Mouse (Mus musculus) stomach, postnatal 0 days (tissue): ENCODE results near the gene Psma5. TPM values are rescaled to one million over a fixed set of nuclear protein-coding genes. Genes with fewer than 3 reads are reported as not detected.

Experiments
- ATAC-seq: fragments of 200-750 bp; cut with Nextera tagmentation; 2 replicates; pipeline ENCODE4 v1.8.0; 2017; ENCODE audit not compliant: low FRiP score, low TSS enrichment
- DNase-seq: peaks from one replicate; pipeline ENCODE4 v3.0.0-alpha.2; 2016; ENCODE audit warnings: low spot score
- H3K27ac ChIP-seq: fragments of 300-500 bp; sonication (generic); replicated peaks from 2 replicates; pipeline ENCODE4 v1.5.1; 2014; ENCODE audit warnings: mild to moderate bottlenecking, control low read depth
- H3K27me3 ChIP-seq: fragments of 300-500 bp; sonication (generic); 2 replicates; pipeline ENCODE4 v1.6.1; 2014; ENCODE audit warnings: low read length; ENCODE audit not compliant: control insufficient read depth, insufficient read depth
- H3K36me3 ChIP-seq: fragments of 300-500 bp; sonication (generic); 2 replicates; pipeline ENCODE4 v1.6.1; 2014; ENCODE audit warnings: low read length, mixed read lengths; ENCODE audit not compliant: control insufficient read depth, insufficient read depth
- H3K4me1 ChIP-seq: fragments of 300-500 bp; sonication (generic); replicated peaks from 2 replicates; pipeline ENCODE4 v1.6.1; 2014; ENCODE audit warnings: antibody characterized with exemption; ENCODE audit not compliant: control insufficient read depth, insufficient read depth
- H3K4me2 ChIP-seq: fragments of 300-500 bp; sonication (generic); replicated peaks from 2 replicates; pipeline ENCODE4 v1.6.1; 2014; ENCODE audit warnings: low read depth, mild to moderate bottlenecking, control low read depth, moderate library complexity
- H3K4me3 ChIP-seq: fragments of 300-500 bp; sonication (generic); 2 replicates; pipeline ENCODE4 v1.5.1; 2014; ENCODE audit warnings: low read depth, low read length, control low read depth
- H3K9ac ChIP-seq: fragments of 300-500 bp; sonication (generic); 2 replicates; pipeline ENCODE4 v1.6.1; 2014; ENCODE audit warnings: mild to moderate bottlenecking, low read length, control low read depth, mixed read lengths
- H3K9me3 ChIP-seq: fragments of 300-500 bp; sonication (generic); 2 replicates; pipeline ENCODE4 v1.6.1; 2016; ENCODE audit warnings: low read length; ENCODE audit not compliant: control insufficient read depth
- CTCF ChIP-seq: IDR thresholded peaks from 2 replicates; pipeline ENCODE4 v1.5.1; 2016; ENCODE audit warnings: antibody characterized with exemption, low read depth, mild to moderate bottlenecking, moderate library complexity
- EP300 ChIP-seq: optimal IDR thresholded peaks from 2 replicates; pipeline ENCODE3; 2016; ENCODE audit warnings: antibody characterized with exemption
- WGBS: fragments of 180-500 bp; shearing (Covaris S2); extraction: QIAGEN DNeasy Blood & Tissue Kit; methylation state at CpG from one replicate; pipeline ENCODE4 v1.1.7; 2014; 5-methylcytosine and 5-hydroxymethylcytosine counted together
- polyA plus RNA-seq: library from polyadenylated mRNA; unstranded; fragments of >200 nt; fragmentation: Nextera tagmentation; extraction: Ambion mirVana; gene quantifications from 2 replicates; pipeline ENCODE4 v1.2.1, GENCODE M21; 2015

The Psma5 gene
- polyA plus RNA-seq, 1 experiment from 2014 or later = 166 TPM

- Histone ChIP-seq H3K36me3 (no peaks in the 10 kb centered on the region), H3K9ac (no peak overlapping the region), H3K4me3 (no peak overlapping the region), H3K4me1 (0 out of 2 replicates have a peak, but pooled peaks cover 2% of the 10 kb centered on the region), H3K4me2 (no peak overlapping the region), H3K27me3 (no peaks in the 10 kb centered on the region), H3K9me3 (no peaks in the 10 kb centered on the region), H3K27ac (no peak overlapping the region)
- no peak for TF ChIP-seq CTCF
- no peak for TF ChIP-seq EP300
- no peak for ATAC-seq
- WGBS = 79% methylated on average over 8 of the region's 8 CpGs
- DNase-seq = no peak
Measured at GRCm38 (mm10) chr3:108327275-108327674, 70.5 kb downstream of the Psma5 start.

- no peaks in the 10 kb centered on the region for H3K36me3 ChIP-seq
- peak overlapping the region; percentile 32; the same call in 1 of the 2 replicates for H3K4me2 ChIP-seq
- peak overlapping the region; percentile 89 for H3K27ac ChIP-seq
- no peak overlapping the region for H3K4me3 ChIP-seq
- no peaks in the 10 kb centered on the region for H3K9me3 ChIP-seq
- TF ChIP-seq EP300 = no peak
- TF ChIP-seq CTCF = no peak
- 0 out of 2 replicates have a peak, but pooled peaks cover 2% of the 10 kb centered on the region for H3K4me1 ChIP-seq
- no peak overlapping the region for H3K9ac ChIP-seq
- no peak for DNase-seq
- no peaks in the 10 kb centered on the region for H3K27me3 ChIP-seq
- 27% methylated on average over 3 of the region's 3 CpGs for WGBS
- peak; percentile 55; the same call in 1 of the 2 replicates for ATAC-seq
Measured at GRCm38 (mm10) chr3:108327916-108328315, 71.2 kb downstream of the Psma5 start.

- TF ChIP-seq EP300 = no peak
- peak; percentile 43 for TF ChIP-seq CTCF
- ATAC-seq (peak; percentile 76), DNase-seq (peak; percentile 82)
- Histone ChIP-seq H3K4me1 (0 out of 2 replicates have a peak, but pooled peaks cover 2% of the 10 kb centered on the region), H3K9me3 (no peaks in the 10 kb centered on the region), H3K4me3 (no peak overlapping the region), H3K27ac (peak overlapping the region; percentile 89), H3K27me3 (no peaks in the 10 kb centered on the region), H3K4me2 (peak overlapping the region; percentile 32; the same call in 1 of the 2 replicates), H3K36me3 (no peaks in the 10 kb centered on the region), H3K9ac (peak overlapping the region; percentile 35; the same call in 1 of the 2 replicates)
- WGBS = 27% methylated on average over 9 of the region's 9 CpGs
Measured at GRCm38 (mm10) chr3:108328441-108328841, 71.7 kb downstream of the Psma5 start.

Other genes starting within 250 kb of the Psma5 start
- gene Gstm1, start 239.0 kb upstream of the Psma5 start, polyA plus RNA-seq = 892 and 954 TPM in 2 replicates
- gene Gstm4, start 212.0 kb upstream of the Psma5 start, polyA plus RNA-seq = 19.4 and 19.6 TPM in 2 replicates
- 20.2 and 20.7 TPM in 2 replicates for gene Ampd2, start 170.3 kb upstream of the Psma5 start, polyA plus RNA-seq
- gene Gnat2, start 164.1 kb upstream of the Psma5 start, polyA plus RNA-seq = 0.59 and 0.71 TPM in 2 replicates
- gene Gnai3, start 110.8 kb upstream of the Psma5 start, polyA plus RNA-seq = 107 and 112 TPM in 2 replicates
- gene Gpr61, start 102.0 kb upstream of the Psma5 start, polyA plus RNA-seq = 0.11 TPM in 2 replicates
- 3.0 and 3.5 TPM in 2 replicates for gene Amigo1, start 70.6 kb upstream of the Psma5 start, polyA plus RNA-seq
- gene Cyb561d1, start 55.7 kb upstream of the Psma5 start, polyA plus RNA-seq = 5.5 TPM in 2 replicates
- gene Atxn7l2, start 46.0 kb upstream of the Psma5 start, polyA plus RNA-seq = 4.3 and 4.8 TPM in 2 replicates
- 0.04 and 0.05 TPM in 2 replicates for gene Sypl2, start 30.3 kb upstream of the Psma5 start, polyA plus RNA-seq
- 7.6 and 9.2 TPM in 2 replicates for gene Sort1, start 27.2 kb downstream of the Psma5 start, polyA plus RNA-seq
- gene Mybphl, start 108.0 kb downstream of the Psma5 start, polyA plus RNA-seq = not detected in 2 replicates
- 7.7 and 8.3 TPM in 2 replicates for gene Psrc1, start 126.9 kb downstream of the Psma5 start, polyA plus RNA-seq
- 7.5 and 9.7 TPM in 2 replicates for gene Celsr2, start 158.6 kb downstream of the Psma5 start, polyA plus RNA-seq
- gene Sars, start 188.3 kb downstream of the Psma5 start, polyA plus RNA-seq = 99.5 and 102 TPM in 2 replicates